Comparison of ENCODE assay signal across 8 mouse cellular contexts in genomic region chr11:84179954-84180598, GRCm38 (mm10). TPM values are rescaled to one million over a fixed set of nuclear protein-coding genes. Genes with fewer than 3 reads are reported as not detected.
DNase-seq lines count a peak whose midpoint lies in the region; ATAC-seq and TF ChIP-seq lines count a peak whose summit lies in the region.

No protein-coding gene starts in this region.

- peak overlapping the region; percentile 69 for H3K9ac ChIP-seq in embryonic facial prominence, embryonic 15.5 days
- H3K9ac ChIP-seq in heart, embryonic 13.5 days, result peak overlapping the region; percentile 90
- peak overlapping the region; percentile 76 for H3K9ac ChIP-seq in kidney, postnatal 0 days (ENCODE audit: low read depth, low read length)
- H3K9ac ChIP-seq in liver, embryonic 11.5 days (ENCODE audit: low read depth, low read length), result peak overlapping the region; percentile 90

- ATAC-seq in embryonic facial prominence, embryonic 15.5 days (ENCODE audit: insufficient number of reproducible peaks, low FRiP score, low TSS enrichment, low read depth), result peak; percentile 24; the same call in 1 of the 2 replicates
- ATAC-seq in heart, embryonic 13.5 days (ENCODE audit: extremely low read depth, insufficient number of reproducible peaks, low FRiP score, low TSS enrichment), result peak; percentile 23; the same call in 1 of the 2 replicates
- peak; percentile 25 for ATAC-seq in kidney, postnatal 0 days (replicated peaks; ENCODE audit: low FRiP score, low read depth)
- peak; percentile 57; the same call in 1 of the 2 replicates for ATAC-seq in liver, embryonic 11.5 days (replicated peaks; ENCODE audit: low FRiP score)

- under 1% methylated on average over 44 of the region's 44 CpGs for WGBS in embryonic facial prominence, embryonic 15.5 days
- WGBS in heart, embryonic 13.5 days, result under 1% methylated on average over 43 of the region's 44 CpGs
- WGBS in kidney, postnatal 0 days, result under 1% methylated on average over 42 of the region's 44 CpGs
- WGBS in liver, embryonic 11.5 days, result under 1% methylated on average over 42 of the region's 44 CpGs

- no peaks in the 10 kb centered on the region for H3K27me3 ChIP-seq in embryonic facial prominence, embryonic 15.5 days
- no peaks in the 10 kb centered on the region for H3K27me3 ChIP-seq in heart, embryonic 13.5 days (replicated peaks)
- H3K27me3 ChIP-seq in kidney, postnatal 0 days (ENCODE audit: insufficient read depth, low read length), result no peaks in the 10 kb centered on the region
- H3K27me3 ChIP-seq in liver, embryonic 11.5 days (replicated peaks; ENCODE audit: control insufficient read depth, insufficient read depth, low read length), result no peaks in the 10 kb centered on the region
- H3K27me3 ChIP-seq in myocyte (ENCODE audit: control insufficient read depth, insufficient read depth, insufficient read length), result no peaks in the 10 kb centered on the region
- H3K27me3 ChIP-seq in splenic B cell, adult 2 months (ENCODE audit: control insufficient read depth, insufficient read depth, low read length, poor library complexity, severe bottlenecking), result no peaks in the 10 kb centered on the region

- H3K27ac ChIP-seq in embryonic facial prominence, embryonic 15.5 days (replicated peaks), result peak overlapping the region; percentile 88
- peak overlapping the region; percentile 94 for H3K27ac ChIP-seq in heart, embryonic 13.5 days (replicated peaks)
- H3K27ac ChIP-seq in kidney, postnatal 0 days, result peak overlapping the region; percentile 92
- peak overlapping the region; percentile 92 for H3K27ac ChIP-seq in liver, embryonic 11.5 days (ENCODE audit: low read depth, low read length)

- DNase-seq in 416B (ENCODE audit: low read depth), result peak; percentile 84
- peak; percentile 80 to 84 for DNase-seq in adrenal gland, postnatal 36 days
- peak; percentile 89 for DNase-seq in kidney, postnatal 0 days (ENCODE audit: low spot score)
- DNase-seq in liver, embryonic 11.5 days (ENCODE audit: low spot score), result peak; percentile 85
- peak; percentile 78 for DNase-seq in splenic B cell, adult 2 months (ENCODE audit: low read depth, low spot score)

- peak; percentile 33 for TF ChIP-seq CTCF in kidney, postnatal 0 days (IDR thresholded peaks at IDR 0.05; ENCODE audit: low read depth)

- peaks cover 14% of the 10 kb centered on the region for H3K4me1 ChIP-seq in embryonic facial prominence, embryonic 15.5 days
- H3K4me1 ChIP-seq in heart, embryonic 13.5 days, result peaks cover 21% of the 10 kb centered on the region
- H3K4me1 ChIP-seq in kidney, postnatal 0 days (replicated peaks; ENCODE audit: insufficient read depth, low read length), result peaks cover 9% of the 10 kb centered on the region; the same call in 1 of the 2 replicates
- peaks cover 20% of the 10 kb centered on the region for H3K4me1 ChIP-seq in liver, embryonic 11.5 days (replicated peaks; ENCODE audit: control insufficient read depth, insufficient read depth, low read length)

- peaks cover 50% of the 10 kb centered on the region for H3K79me2 ChIP-seq in myocyte (ENCODE audit: control insufficient read depth, insufficient read depth)

- no peaks in the 10 kb centered on the region for H3K36me3 ChIP-seq in embryonic facial prominence, embryonic 15.5 days
- no peaks in the 10 kb centered on the region for H3K36me3 ChIP-seq in heart, embryonic 13.5 days
- H3K36me3 ChIP-seq in kidney, postnatal 0 days (ENCODE audit: insufficient read depth, low read length), result no peaks in the 10 kb centered on the region
- H3K36me3 ChIP-seq in liver, embryonic 11.5 days (ENCODE audit: control insufficient read depth, insufficient read depth, low read length), result no peaks in the 10 kb centered on the region
- H3K36me3 ChIP-seq in myocyte (ENCODE audit: control insufficient read depth, insufficient read depth), result no peaks in the 10 kb centered on the region
- H3K36me3 ChIP-seq in splenic B cell, adult 2 months (ENCODE audit: control insufficient read depth, insufficient read depth, low read length, poor library complexity, severe bottlenecking), result no peaks in the 10 kb centered on the region

- peak overlapping the region; percentile 54 for H3ac ChIP-seq in myocyte (ENCODE audit: control insufficient read depth, insufficient read length)

- peak; percentile 69 for TF ChIP-seq POLR2A in myocyte (IDR thresholded peaks at IDR 0.05; ENCODE audit: insufficient read length, low read depth)

- H3K9me3 ChIP-seq in embryonic facial prominence, embryonic 15.5 days (replicated peaks), result no peaks in the 10 kb centered on the region
- H3K9me3 ChIP-seq in heart, embryonic 13.5 days, result no peaks in the 10 kb centered on the region
- no peaks in the 10 kb centered on the region for H3K9me3 ChIP-seq in kidney, postnatal 0 days (replicated peaks; ENCODE audit: low read length)
- H3K9me3 ChIP-seq in liver, embryonic 11.5 days (ENCODE audit: control insufficient read depth, low read length), result no peaks in the 10 kb centered on the region

- H3K4me2 ChIP-seq in embryonic facial prominence, embryonic 15.5 days (replicated peaks), result peak overlapping the region; percentile 81
- H3K4me2 ChIP-seq in heart, embryonic 13.5 days, result peak overlapping the region; percentile 89
- H3K4me2 ChIP-seq in kidney, postnatal 0 days (ENCODE audit: low read length), result peak overlapping the region; percentile 92
- peak overlapping the region; percentile 82 for H3K4me2 ChIP-seq in liver, embryonic 11.5 days
- H3K4me2 ChIP-seq in myocyte (ENCODE audit: low read depth), result peak overlapping the region; percentile 84

- H3K4me3 ChIP-seq in embryonic facial prominence, embryonic 15.5 days (replicated peaks), result peak overlapping the region; percentile 88
- H3K4me3 ChIP-seq in heart, embryonic 13.5 days, result peak overlapping the region; percentile 80
- H3K4me3 ChIP-seq in kidney, postnatal 0 days (replicated peaks; ENCODE audit: low read depth, low read length), result peak overlapping the region; percentile 77
- H3K4me3 ChIP-seq in liver, embryonic 11.5 days (ENCODE audit: low read depth, low read length), result peak overlapping the region; percentile 91
- H3K4me3 ChIP-seq in myocyte, result peak overlapping the region; percentile 53

TF ChIP-seq in myocyte, 11 proteins besides CTCF, POLR2A, EP300 and RAD21:
- TF ChIP-seq USF1 (IDR thresholded peaks at IDR 0.05; ENCODE audit: low read depth) (peak; percentile 78), REST (IDR thresholded peaks at IDR 0.05; ENCODE audit: insufficient read depth, insufficient read length) (no peak), CEBPB (IDR thresholded peaks at IDR 0.05; ENCODE audit: insufficient read depth, poor library complexity, severe bottlenecking) (no peak), MAX (IDR thresholded peaks at IDR 0.05; ENCODE audit: low read depth) (no peak), MYOG (IDR thresholded peaks at IDR 0.05; ENCODE audit: control insufficient read depth in 1 of 3, insufficient read depth in 1 of 3, insufficient read length in 2 of 3, low read depth in 2 of 3) (no peak), POLR2AphosphoS2 (IDR thresholded peaks at IDR 0.05; ENCODE audit: insufficient read length, low read depth) (no peak)

RNA-seq across cellular contexts. Expression of gene Gm11437, which starts 12.8 kb away (rescaled TPM):
- total RNA-seq in adrenal gland, postnatal 36 days (2021), result not detected
- polyA plus RNA-seq in embryonic facial prominence, embryonic 15.5 days (2015; fragmentation: Nextera tagmentation; extraction: Ambion mirVana), result not detected in 2 replicates
- polyA plus RNA-seq in heart, embryonic 13.5 days (2015; fragmentation: Nextera tagmentation; extraction: Ambion mirVana), result not detected in 2 replicates
- polyA plus RNA-seq in kidney, postnatal 0 days (2015; fragmentation: Nextera tagmentation; extraction: Ambion mirVana), result not detected in 2 replicates
- not detected in 2 replicates for polyA plus RNA-seq in liver, embryonic 11.5 days (2014; fragmentation: Nextera tagmentation; extraction: Ambion mirVana)
- polyA plus RNA-seq in myocyte (2012; fragmentation: generic; extraction: Trizol), result not detected

RNA-seq across cellular contexts. Expression of gene Acaca, which starts 50.6 kb away (rescaled TPM):
- 100 to 1,000 TPM; 441 to 587 TPM for total RNA-seq in adrenal gland, postnatal 36 days (2021)
- polyA plus RNA-seq in embryonic facial prominence, embryonic 15.5 days (2015; fragmentation: Nextera tagmentation; extraction: Ambion mirVana), result 12.3 and 14.4 TPM in 2 replicates
- polyA plus RNA-seq in heart, embryonic 13.5 days (2015; fragmentation: Nextera tagmentation; extraction: Ambion mirVana), result 6.6 and 6.7 TPM in 2 replicates
- 4.6 and 5.5 TPM in 2 replicates for polyA plus RNA-seq in kidney, postnatal 0 days (2015; fragmentation: Nextera tagmentation; extraction: Ambion mirVana)
- polyA plus RNA-seq in liver, embryonic 11.5 days (2014; fragmentation: Nextera tagmentation; extraction: Ambion mirVana), result 17.0 and 20.4 TPM in 2 replicates
- polyA plus RNA-seq in myocyte (2012; fragmentation: generic; extraction: Trizol), result 49.9 TPM

RNA-seq across cellular contexts. Expression of gene Tada2a, which starts 50.7 kb away (rescaled TPM):
- total RNA-seq in adrenal gland, postnatal 36 days (2021), result 10 to 100 TPM; 12.0 to 17.7 TPM
- polyA plus RNA-seq in embryonic facial prominence, embryonic 15.5 days (2015; fragmentation: Nextera tagmentation; extraction: Ambion mirVana), result 32.9 and 34.7 TPM in 2 replicates
- 19.9 and 20.4 TPM in 2 replicates for polyA plus RNA-seq in heart, embryonic 13.5 days (2015; fragmentation: Nextera tagmentation; extraction: Ambion mirVana)
- 23.3 and 25.7 TPM in 2 replicates for polyA plus RNA-seq in kidney, postnatal 0 days (2015; fragmentation: Nextera tagmentation; extraction: Ambion mirVana)
- polyA plus RNA-seq in liver, embryonic 11.5 days (2014; fragmentation: Nextera tagmentation; extraction: Ambion mirVana), result 30.6 and 32.7 TPM in 2 replicates
- 12.4 TPM for polyA plus RNA-seq in myocyte (2012; fragmentation: generic; extraction: Trizol)

Comparison
In these comparisons a context has a peak if more than half of its experiments do, and no peak if none do; other contexts are left out.
1. Peak in every context shown above with its lines: DNase-seq, ATAC-seq, H3K4me3 ChIP-seq and H3K27ac ChIP-seq.